Mouse (Mus musculus) small intestine, adult 10 weeks (tissue): ENCODE data around the gene Depdc1a. TPM values are rescaled to one million over a fixed set of nuclear protein-coding genes. Genes with fewer than 3 reads are reported as not detected.

ENCODE experiments used
- polyA plus RNA-seq: library from polyadenylated mRNA; stranded (reverse); fragments of 350-450 nt; fragmentation: Illumina TruSeq; extraction: RNeasy Lipid Tissue Mini Kit (QIAGEN cat#74804); gene quantifications from one replicate; pipeline ENCODE4 v1.2.3, GENCODE M21; 2014; ENCODE audit warnings: low replicate concordance

Gene Depdc1a
- polyA plus RNA-seq, result 16.1 TPM

GRCm38 (mm10) chr3:159495243-159495801, at the start of gene Depdc1a:
TSS of gene Depdc1a (plus strand) at chr3:159495433.

Other genes starting within 250 kb of the Depdc1a start
- gene Rpe65, start 103.7 kb downstream of the Depdc1a start, polyA plus RNA-seq, result not detected